Mouse (Mus musculus) urinary bladder, postnatal 36 days (tissue): ENCODE data around the gene Cd33.

Experiments used
- DNase-seq, 2 experiments: peaks; one replicate each; pipeline ENCODE4 v3.0.0; 2022; ENCODE audit warnings: low spot score in 2 of 2, mixed read lengths in 1 of 2

Cd33 gene

DNA sequence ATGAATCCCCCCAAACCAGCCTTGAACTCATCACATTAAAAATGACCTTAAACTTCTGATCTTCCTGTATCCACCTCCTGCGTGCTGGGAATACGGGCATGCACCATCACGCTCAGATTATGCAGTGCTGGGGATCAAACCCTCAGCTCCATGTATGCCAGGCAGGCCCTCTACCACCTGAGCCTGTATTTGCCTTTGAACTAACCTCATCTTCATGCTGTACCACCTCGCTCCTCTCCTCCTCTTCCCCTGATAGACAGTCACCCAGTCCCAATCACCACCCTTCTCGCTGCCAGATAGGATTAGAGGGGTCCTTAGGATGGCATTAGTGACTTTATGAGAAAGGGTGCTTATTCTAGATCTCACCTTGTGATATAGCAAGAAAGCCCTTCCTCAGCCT is 29.2 kb downstream of the Cd33 start:
- DNase-seq = no peak

DNA sequence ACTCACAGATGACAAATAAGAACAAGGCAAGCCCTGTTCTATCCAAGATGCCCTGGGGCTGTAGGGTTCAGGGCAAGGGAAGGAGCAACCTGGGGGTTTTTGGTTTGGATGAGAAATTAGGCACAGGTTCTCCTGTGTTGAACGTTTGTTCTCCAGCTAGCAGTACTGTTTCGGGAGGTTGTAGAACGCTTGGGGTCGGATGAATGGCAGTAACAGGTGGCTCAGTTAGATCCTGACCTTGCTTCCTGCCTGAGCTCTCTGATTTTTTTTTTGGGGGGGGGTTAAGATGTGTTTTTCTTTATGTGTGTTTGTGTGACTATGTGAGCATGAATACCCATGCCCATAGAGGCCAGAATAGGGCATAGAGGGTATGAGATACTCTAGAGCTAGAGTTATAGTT is 31.7 kb downstream of the Cd33 start:
- DNase-seq = no peak

DNA sequence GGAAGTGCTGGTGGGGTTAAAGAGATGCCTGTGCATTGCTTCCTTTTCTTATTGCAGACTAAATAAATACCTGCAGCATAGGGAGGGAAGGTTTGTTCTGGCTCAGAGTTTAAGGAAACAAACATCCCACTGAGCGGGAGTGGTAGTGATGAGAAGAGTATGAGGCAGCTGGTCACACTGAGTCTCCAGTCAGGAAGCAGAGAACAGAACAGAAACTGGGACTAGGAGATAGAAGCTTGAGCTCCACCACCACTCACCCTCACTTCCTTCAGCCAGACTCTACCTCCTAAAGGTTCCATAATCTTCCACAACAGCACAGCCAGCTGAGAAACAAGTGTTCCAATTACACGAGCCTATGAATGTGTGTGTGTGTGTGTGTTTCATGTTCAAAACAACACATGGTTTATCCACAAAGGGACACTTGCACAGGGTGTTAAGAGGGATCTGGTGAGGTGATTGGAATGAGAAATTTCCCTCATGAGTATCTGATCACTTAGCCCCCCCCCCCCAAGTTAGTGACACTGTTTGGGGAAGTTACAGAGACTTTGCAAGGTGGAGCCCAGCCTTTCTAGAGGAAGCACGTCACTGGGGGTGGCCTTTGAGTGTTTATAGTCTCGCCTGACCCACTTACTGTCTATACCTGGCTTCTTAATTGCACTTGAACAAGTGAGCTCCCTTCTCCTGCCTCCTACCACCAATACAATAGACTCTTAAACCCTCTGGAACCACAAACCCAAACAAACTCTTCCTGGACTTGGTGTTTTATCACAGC is 32.3 kb downstream of the Cd33 start:
- DNase-seq = no peak

DNA sequence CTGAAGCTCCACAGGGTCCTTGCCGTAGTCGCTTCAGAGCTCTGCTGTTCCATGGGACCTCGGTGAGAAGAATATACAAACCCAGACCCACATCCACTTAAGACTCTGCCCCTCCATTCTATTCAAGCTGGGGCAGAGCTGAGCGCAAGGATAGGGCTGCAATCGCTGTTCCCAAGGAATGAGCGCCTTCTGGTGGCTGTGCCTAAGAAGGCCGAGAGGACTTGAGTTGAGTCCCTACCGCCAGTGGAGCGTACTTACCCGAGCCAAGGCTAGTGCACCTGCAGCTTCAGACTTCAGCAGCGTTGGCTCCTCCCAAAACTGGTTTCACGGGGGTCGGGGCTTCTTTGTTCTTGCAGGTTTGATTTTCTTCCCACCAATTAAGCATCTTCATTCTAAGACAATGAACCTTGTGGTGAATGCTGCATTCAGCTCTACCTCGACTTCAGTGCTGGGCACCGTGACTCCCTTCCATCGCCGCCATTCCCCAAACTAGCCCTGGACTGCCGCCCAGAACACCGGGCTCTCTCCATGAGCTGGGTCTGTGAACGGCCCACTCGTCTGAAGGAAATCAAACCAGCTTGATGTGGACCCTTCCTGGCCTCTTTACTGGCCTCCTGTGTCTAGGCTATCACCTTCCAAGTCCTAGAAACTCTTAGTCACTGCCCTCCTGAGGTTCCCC is 48.7 kb downstream of the Cd33 start:
- DNase-seq = peak; percentile 5 to 31

DNA sequence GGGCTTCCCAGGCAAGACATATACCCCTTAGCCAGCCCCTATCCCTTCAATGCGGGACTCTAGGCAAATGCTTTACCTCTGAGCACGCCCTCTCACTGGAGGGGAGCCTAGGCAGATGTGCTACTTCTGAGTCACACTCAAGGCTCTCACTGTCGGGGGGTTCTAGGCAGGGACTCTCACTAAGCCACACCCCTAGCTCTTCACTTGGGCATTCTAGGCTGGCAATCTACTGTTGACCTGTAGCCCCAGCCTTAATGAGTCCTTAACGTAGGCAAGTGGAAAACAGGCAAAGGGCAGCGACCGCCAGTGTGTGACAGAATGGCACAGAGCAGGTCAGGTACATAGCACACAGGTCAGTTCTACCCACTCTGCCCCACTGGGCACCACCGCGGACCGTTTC is 53.4 kb downstream of the Cd33 start:
- no peak for DNase-seq

DNA sequence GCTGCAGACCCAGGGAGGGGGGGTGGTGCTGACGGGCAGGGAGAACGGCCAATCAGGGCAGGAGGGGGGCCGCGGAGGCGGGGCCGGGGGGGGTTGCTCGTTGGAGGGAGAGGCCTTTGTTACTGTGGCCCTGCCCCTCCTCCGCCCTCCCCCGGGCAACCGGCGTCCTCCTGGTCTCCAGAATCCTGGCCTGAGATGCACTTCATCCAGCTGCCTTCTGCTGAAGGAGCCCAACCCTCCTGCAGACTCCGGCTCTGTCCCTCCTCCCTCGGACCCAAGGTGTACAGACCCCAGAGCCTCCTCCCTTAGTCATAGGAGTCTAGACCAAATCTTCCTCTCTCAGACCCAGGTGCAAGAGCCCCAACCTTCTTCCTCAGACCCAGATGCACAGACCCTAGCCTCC is 54.0 kb downstream of the Cd33 start:
- DNase-seq = peak in 1 of 2 experiments; percentile 13

- no peak for DNase-seq
These were observed 54.5 kb downstream of the Cd33 start, which contains the start of gene Iglon5 for GRCm38 (mm10) chr7:43489631-43490125. TSS of gene Iglon5 (minus strand) at chr7:43490075.

GRCm38 (mm10) chr7:43488646-43489045 is 55.6 kb downstream of the Cd33 start:
- DNase-seq = no peak

DNA sequence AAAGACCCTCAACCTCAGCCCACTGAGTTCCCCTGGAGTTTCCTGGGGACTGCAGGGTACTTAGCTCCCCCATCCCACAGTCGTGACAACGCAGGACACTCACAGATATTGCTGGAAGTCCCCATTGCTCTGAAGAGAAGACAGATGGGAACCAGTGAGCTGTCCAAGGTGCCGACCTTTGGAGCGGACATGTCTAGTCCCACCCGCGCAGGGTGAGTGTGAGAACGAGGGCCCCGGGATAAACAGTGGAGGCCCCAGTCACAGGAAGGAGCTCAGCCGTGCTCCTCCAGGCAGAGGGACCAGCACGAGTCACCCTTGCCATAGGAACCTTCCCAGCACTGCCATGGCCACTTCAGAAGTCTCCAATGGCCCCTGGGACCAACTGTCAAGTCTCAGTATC is 61.0 kb downstream of the Cd33 start:
- no peak for DNase-seq

DNA sequence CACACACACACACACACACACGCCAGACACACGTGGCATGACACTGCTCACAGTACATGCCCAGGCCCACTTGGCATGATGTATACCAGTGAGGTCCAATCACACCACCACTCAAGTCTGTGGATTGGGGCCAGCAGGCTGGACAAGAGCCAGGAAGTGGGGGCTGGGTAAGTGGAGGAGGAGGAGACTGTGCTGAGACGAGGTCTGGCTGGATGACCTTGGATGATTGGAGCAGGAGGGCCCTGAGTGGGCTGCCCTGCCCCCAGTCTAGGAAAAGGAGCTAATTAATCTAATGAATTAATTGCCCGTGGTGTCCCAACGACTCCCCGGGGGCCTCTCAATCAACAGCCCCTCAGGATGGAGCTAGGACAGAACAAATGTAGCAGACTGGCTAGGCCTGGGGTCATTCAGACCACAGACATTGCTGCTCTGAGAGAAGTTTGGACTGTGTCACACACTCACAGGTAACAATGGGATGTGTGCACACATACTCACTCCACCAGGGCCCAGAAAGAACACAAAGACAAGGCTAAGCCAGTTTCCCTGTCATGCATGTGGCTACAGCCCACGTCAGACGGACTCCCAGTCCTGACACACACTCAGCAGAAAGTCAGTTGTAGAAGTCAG is 62.0 kb downstream of the Cd33 start:
- DNase-seq = no peak

DNA sequence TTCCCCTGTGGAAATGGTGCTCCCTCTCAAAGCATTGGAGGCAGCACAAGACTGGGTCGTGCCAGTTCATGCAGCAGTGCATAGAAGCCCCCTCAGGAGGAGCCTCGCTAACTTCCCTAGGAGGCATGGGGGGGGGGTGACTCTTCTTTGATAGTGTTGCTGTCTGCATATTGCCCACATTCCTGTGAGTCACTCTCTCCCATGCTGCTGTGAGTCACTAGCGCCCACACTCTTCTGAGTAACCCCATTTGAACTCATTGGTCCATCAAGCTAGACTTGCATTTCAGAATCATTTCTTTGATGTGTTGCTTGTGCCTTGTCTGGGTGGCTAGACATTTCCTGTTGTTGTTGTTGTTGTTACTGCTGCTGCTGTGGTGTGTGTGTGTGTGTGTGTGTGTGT is 63.0 kb downstream of the Cd33 start:
- DNase-seq = no peak

GRCm38 (mm10) chr7:43476376-43476775 is 67.9 kb downstream of the Cd33 start:
- no peak for DNase-seq

- no peak for DNase-seq
These were observed 68.5 kb downstream of the Cd33 start for GRCm38 (mm10) chr7:43475706-43476105.
